Mouse (Mus musculus): ENCODE results near the gene 7420426K07Rik. TPM values are rescaled to one million over a fixed set of nuclear protein-coding genes. Genes with fewer than 3 reads are reported as not detected.

7420426K07Rik gene
- not detected in 2 replicates for polyA plus RNA-seq (2014; fragmentation: Nextera tagmentation; extraction: Ambion mirVana)

DNA sequence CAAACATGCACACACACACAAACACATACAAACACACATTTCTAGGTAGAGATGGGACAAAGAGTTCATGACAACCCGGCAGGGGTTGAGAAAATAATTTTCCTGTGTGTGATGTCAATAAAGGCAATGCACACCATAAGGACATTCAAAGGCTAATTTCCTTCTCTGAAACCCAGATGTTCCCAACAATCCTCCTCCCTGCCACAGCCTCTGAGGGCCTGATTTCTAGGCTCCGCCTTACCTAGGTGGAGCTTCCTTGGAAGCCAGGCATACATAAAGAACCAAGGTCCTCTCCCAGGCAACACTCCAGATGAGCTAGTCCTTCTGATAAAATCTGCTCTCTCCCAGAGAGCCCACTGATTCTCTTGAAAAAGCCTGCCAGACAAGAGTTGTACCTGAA, at the start of gene 7420426K07Rik:
Gene 7420426K07Rik (plus strand): TSS at position 301 of the 400 bp plus-strand sequence.
- Histone ChIP-seq H3K4me2 (no peak within 1 kb of the TSS), H3K27ac (ENCODE audit: low read depth, low read length) (no peak within 1 kb of the TSS), H3K36me3 (ENCODE audit: control insufficient read depth, insufficient read depth, low read length) (no peaks in the 10 kb centered on the region), H3K4me1 (replicated peaks; ENCODE audit: control insufficient read depth, insufficient read depth, low read length) (no peaks in the 10 kb centered on the region), H3K9ac (ENCODE audit: low read depth, low read length) (no peak within 1 kb of the TSS), H3K9me3 (ENCODE audit: control insufficient read depth, low read length) (no peaks in the 10 kb centered on the region; the same call in 1 of the 2 replicates), H3K27me3 (replicated peaks; ENCODE audit: control insufficient read depth, insufficient read depth, low read length) (no peaks in the 10 kb centered on the region), H3K4me3 (ENCODE audit: low read depth, low read length) (no peak within 1 kb of the TSS)
- no peak for DNase-seq (ENCODE audit: low spot score)
- no peak for ATAC-seq (replicated peaks; ENCODE audit: low FRiP score)
- WGBS, result 95% methylated on average over 2 of the region's 2 CpGs

DNA sequence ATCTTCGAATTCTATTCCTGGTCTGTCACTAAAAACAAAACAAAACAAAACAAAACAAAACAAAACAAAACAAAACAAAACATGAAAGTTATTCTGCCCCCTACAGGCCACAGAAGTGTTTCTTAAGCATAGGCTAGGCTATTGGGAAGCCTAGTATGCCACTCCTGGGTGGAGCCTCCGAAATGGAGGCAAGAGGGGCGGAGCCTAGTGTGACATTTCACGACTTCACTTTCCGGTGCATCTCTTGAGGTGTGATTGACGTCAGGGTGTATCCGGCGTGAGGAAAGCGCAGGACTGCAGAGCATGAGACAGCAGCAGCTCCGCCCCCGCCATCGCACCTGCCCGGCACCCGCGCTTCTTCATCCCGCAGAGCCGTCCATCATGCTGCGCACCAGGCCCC, 46.7 kb upstream of the 7420426K07Rik start, which contains the start of gene Prr23a2:
Gene Prr23a2 (plus strand): TSS at position 285 of the 400 bp plus-strand sequence.
- no peak within 1 kb of the TSS for H3K4me2 ChIP-seq

DNA sequence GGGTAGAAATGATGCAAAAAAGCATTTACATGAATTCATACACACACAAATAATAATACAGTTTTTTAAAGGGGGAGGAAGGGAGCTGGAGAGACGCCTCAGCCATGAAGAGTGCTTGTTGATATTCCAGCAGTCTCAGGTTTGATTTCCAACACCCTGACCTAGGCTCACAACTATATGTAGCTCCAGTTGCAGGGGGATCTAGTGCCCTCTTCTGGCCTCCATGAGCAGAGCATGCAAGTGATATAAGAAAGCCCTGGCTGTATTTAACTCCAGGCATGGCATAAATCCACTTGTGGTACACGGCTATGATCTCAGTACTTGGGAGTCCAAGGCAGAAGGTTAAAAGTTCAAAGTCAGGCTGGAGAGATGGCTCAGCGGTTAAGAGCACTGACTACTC, 39.5 kb upstream of the 7420426K07Rik start:
- Histone ChIP-seq H3K9ac (ENCODE audit: low read depth, low read length) (no peak overlapping the region), H3K9me3 (ENCODE audit: control insufficient read depth, low read length) (no peaks in the 10 kb centered on the region), H3K4me3 (ENCODE audit: low read depth, low read length) (no peak overlapping the region), H3K4me1 (replicated peaks; ENCODE audit: control insufficient read depth, insufficient read depth, low read length) (no peaks in the 10 kb centered on the region), H3K27ac (ENCODE audit: low read depth, low read length) (no peak overlapping the region), H3K36me3 (ENCODE audit: control insufficient read depth, insufficient read depth, low read length) (no peaks in the 10 kb centered on the region), H3K4me2 (no peak overlapping the region), H3K27me3 (replicated peaks; ENCODE audit: control insufficient read depth, insufficient read depth, low read length) (peaks cover 7% of the 10 kb centered on the region)
- no peak for DNase-seq (ENCODE audit: low spot score)
- WGBS, result 60% methylated on average over 3 of the region's 3 CpGs
- ATAC-seq (replicated peaks; ENCODE audit: low FRiP score), result no peak

More for the DNA sequence above, 46.7 kb upstream of the 7420426K07Rik start, which contains the start of gene Prr23a2:
- no peaks in the 10 kb centered on the region for H3K9me3 ChIP-seq (ENCODE audit: control insufficient read depth, low read length)
- no peaks in the 10 kb centered on the region for H3K4me1 ChIP-seq (replicated peaks; ENCODE audit: control insufficient read depth, insufficient read depth, low read length)
- no peak within 1 kb of the TSS for H3K9ac ChIP-seq (ENCODE audit: low read depth, low read length)
- no peak for DNase-seq (ENCODE audit: low spot score)
- no peaks in the 10 kb centered on the region for H3K27me3 ChIP-seq (replicated peaks; ENCODE audit: control insufficient read depth, insufficient read depth, low read length)
- no peak; the same call in 1 of the 2 replicates for ATAC-seq (replicated peaks; ENCODE audit: low FRiP score)
- no peak within 1 kb of the TSS for H3K27ac ChIP-seq (ENCODE audit: low read depth, low read length)
- no peaks in the 10 kb centered on the region for H3K36me3 ChIP-seq (ENCODE audit: control insufficient read depth, insufficient read depth, low read length)
- H3K4me3 ChIP-seq (ENCODE audit: low read depth, low read length), result no peak within 1 kb of the TSS
- 55% methylated on average over 18 of the region's 18 CpGs for WGBS

DNA sequence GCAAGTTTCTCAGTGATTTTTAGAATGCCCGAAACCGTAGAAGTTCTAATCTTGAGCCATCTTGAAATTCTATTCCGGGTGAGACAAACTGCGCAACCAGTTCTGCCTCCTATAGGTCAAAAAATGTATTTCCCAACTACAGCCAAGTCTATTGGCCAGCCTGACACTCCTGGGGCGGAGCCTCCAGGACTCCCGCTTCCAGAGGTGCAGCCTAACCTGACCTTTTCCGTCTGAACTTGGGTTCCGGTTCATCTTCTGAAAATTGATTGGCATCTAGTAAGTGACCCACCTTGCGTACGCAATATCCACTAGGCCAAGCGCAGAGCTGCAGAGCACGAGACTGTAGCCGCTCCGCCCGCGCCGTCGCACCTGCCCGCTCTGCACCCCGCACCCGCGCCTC, 38.3 kb upstream of the 7420426K07Rik start, which contains the start of gene Prr23a3:
Gene Prr23a3 (plus strand): TSS at position 197 of the 400 bp plus-strand sequence.
- DNase-seq (ENCODE audit: low spot score) (no peak), ATAC-seq (replicated peaks; ENCODE audit: low FRiP score) (no peak)
- H3K27me3 ChIP-seq (replicated peaks; ENCODE audit: control insufficient read depth, insufficient read depth, low read length), result peaks cover 7% of the 10 kb centered on the region
- H3K4me2 ChIP-seq, result no peak within 1 kb of the TSS
- H3K27ac ChIP-seq (ENCODE audit: low read depth, low read length), result no peak within 1 kb of the TSS
- H3K9me3 ChIP-seq (ENCODE audit: control insufficient read depth, low read length), result no peaks in the 10 kb centered on the region
- H3K4me1 ChIP-seq (replicated peaks; ENCODE audit: control insufficient read depth, insufficient read depth, low read length), result no peaks in the 10 kb centered on the region
- no peak within 1 kb of the TSS for H3K9ac ChIP-seq (ENCODE audit: low read depth, low read length)
- 35% methylated on average over 22 of the region's 22 CpGs for WGBS
- H3K4me3 ChIP-seq (ENCODE audit: low read depth, low read length), result no peak within 1 kb of the TSS
- no peaks in the 10 kb centered on the region for H3K36me3 ChIP-seq (ENCODE audit: control insufficient read depth, insufficient read depth, low read length)

DNA sequence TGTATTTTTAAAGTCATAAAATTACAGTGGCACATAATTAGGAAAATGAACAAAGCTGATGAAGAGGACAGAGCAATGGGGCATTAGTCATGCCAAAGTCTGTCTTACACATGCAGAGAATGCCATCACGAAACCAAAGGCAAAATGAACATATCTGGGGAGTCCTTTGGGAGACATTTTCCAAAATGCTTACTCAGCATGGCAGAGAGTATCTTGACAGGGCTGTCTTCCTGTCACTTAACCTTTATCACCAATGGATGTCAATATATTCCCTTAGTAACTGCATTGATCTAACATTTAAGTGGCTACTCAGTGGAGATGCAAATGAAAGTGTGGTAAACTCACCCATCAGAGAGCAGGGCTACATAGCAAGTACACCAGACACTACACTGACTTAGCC, 1.4 kb upstream of the 7420426K07Rik start:
- H3K27ac ChIP-seq (ENCODE audit: low read depth, low read length), result no peak overlapping the region
- no peak overlapping the region for H3K9ac ChIP-seq (ENCODE audit: low read depth, low read length)
- 64% methylated on average over 1 of the region's 1 CpGs for WGBS
- H3K4me1 ChIP-seq (replicated peaks; ENCODE audit: control insufficient read depth, insufficient read depth, low read length), result no peaks in the 10 kb centered on the region
- H3K4me3 ChIP-seq (ENCODE audit: low read depth, low read length), result no peak overlapping the region
- no peaks in the 10 kb centered on the region for H3K27me3 ChIP-seq (replicated peaks; ENCODE audit: control insufficient read depth, insufficient read depth, low read length)
- H3K9me3 ChIP-seq (ENCODE audit: control insufficient read depth, low read length), result peaks cover 5% of the 10 kb centered on the region; the same call in 1 of the 2 replicates
- no peaks in the 10 kb centered on the region for H3K36me3 ChIP-seq (ENCODE audit: control insufficient read depth, insufficient read depth, low read length)
- H3K4me2 ChIP-seq, result no peak overlapping the region
- ATAC-seq (replicated peaks; ENCODE audit: low FRiP score) (no peak), DNase-seq (ENCODE audit: low spot score) (no peak)

DNA sequence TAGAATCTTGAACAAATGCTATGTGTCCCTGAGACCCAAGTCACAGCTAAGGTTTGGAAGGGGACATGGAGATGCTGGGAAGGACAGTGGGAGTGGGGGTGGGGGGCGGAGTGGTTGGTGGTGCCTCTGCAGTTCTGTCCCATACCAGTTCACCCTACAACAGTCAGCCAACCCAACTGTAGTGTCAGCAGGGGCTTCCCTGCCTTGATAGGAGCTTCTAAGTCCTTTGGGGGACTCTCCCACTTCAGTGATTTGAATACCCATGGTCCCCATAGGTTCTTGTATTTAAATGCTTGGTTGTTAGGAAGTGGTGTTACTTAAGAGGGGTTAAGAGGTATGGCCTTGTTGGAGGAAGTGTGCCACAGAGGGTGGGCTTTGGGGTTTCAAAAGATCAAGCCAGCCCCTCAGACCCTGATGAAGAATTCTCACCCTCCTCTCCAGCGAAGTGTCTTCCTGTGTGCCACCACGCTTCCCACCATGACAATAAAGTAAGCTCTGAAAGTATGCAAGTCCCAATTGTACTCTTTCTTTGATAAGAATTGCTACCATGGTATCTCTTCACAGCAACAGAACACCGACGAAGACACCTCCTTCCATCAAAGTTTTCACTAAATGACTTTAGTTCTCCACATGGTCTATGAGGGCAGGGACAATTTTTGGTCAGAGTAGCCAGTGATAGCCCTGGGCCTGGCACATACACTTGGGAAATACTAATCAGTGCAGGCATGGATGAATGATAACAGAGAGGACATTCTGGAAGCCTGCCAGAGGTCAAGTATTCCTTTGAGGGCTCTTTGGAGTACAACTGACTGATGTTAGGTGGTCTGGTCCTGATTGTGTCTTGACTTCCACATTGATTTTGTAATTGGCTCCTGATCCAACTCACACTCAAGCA, 18.0 kb downstream of the 7420426K07Rik start:
- no peak overlapping the region for H3K27ac ChIP-seq (ENCODE audit: low read depth, low read length)
- WGBS, result 76% methylated on average over 5 of the region's 5 CpGs
- no peak for DNase-seq (ENCODE audit: low spot score)

DNA sequence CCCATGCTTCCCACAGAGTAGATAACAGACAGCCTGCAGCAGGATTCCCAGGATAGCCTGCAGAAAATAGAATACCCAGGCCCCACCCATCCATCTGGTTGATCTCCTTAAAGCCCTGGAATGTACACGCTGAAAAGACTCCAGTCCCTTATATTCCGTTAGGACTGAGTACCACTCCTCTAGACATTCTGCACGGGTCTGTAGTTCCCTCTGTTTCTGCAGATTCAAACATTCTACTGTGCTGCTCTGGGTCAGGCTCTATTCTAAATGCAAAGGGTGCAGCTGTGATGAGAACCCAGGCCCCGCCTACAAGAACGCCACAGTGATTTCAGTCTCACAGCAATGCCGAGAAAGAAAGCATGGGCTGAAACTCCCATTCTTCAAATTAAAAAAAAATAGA, 20.2 kb downstream of the 7420426K07Rik start:
- no peak overlapping the region for H3K27ac ChIP-seq (ENCODE audit: low read depth, low read length)
- H3K9ac ChIP-seq (ENCODE audit: low read depth, low read length), result no peak overlapping the region
- WGBS, result 39% methylated on average over 6 of the region's 6 CpGs
- no peaks in the 10 kb centered on the region for H3K36me3 ChIP-seq (ENCODE audit: control insufficient read depth, insufficient read depth, low read length)
- no peak for ATAC-seq (replicated peaks; ENCODE audit: low FRiP score)
- no peak overlapping the region for H3K4me2 ChIP-seq
- no peaks in the 10 kb centered on the region for H3K27me3 ChIP-seq (replicated peaks; ENCODE audit: control insufficient read depth, insufficient read depth, low read length)
- H3K4me1 ChIP-seq (replicated peaks; ENCODE audit: control insufficient read depth, insufficient read depth, low read length), result no peaks in the 10 kb centered on the region
- no peak for DNase-seq (ENCODE audit: low spot score)
- no peak overlapping the region for H3K4me3 ChIP-seq (ENCODE audit: low read depth, low read length)
- H3K9me3 ChIP-seq (ENCODE audit: control insufficient read depth, low read length), result no peaks in the 10 kb centered on the region

More for the DNA sequence above, 18.0 kb downstream of the 7420426K07Rik start:
- Histone ChIP-seq H3K4me1 (replicated peaks; ENCODE audit: control insufficient read depth, insufficient read depth, low read length) (no peaks in the 10 kb centered on the region), H3K9ac (ENCODE audit: low read depth, low read length) (no peak overlapping the region), H3K9me3 (ENCODE audit: control insufficient read depth, low read length) (no peaks in the 10 kb centered on the region), H3K4me2 (no peak overlapping the region), H3K4me3 (ENCODE audit: low read depth, low read length) (no peak overlapping the region), H3K36me3 (ENCODE audit: control insufficient read depth, insufficient read depth, low read length) (no peaks in the 10 kb centered on the region), H3K27me3 (replicated peaks; ENCODE audit: control insufficient read depth, insufficient read depth, low read length) (no peaks in the 10 kb centered on the region)
- no peak for ATAC-seq (replicated peaks; ENCODE audit: low FRiP score)

DNA sequence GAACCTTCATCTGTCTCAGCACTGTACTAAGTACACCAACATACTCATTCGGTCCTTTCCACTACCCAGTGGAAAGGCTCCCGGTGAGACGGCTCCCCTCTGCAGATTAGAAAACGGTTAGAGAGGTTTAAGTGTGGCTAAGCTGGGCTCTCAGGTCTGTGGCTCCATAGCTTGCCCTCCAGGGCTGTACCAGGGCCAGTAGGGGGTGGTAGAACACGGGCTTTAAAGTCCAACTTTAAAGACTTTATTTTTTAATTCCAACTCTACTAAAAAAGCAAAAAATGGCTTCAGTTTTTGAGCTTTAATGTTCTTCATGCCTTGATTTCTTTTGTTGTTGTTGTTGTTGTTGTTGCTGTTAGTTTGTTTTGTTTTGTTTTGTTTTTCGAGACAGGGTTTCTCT, 21.3 kb downstream of the 7420426K07Rik start:
- WGBS, result 57% methylated on average over 6 of the region's 6 CpGs
- Histone ChIP-seq H3K9ac (ENCODE audit: low read depth, low read length) (no peak overlapping the region), H3K4me1 (replicated peaks; ENCODE audit: control insufficient read depth, insufficient read depth, low read length) (no peaks in the 10 kb centered on the region), H3K9me3 (ENCODE audit: control insufficient read depth, low read length) (no peaks in the 10 kb centered on the region), H3K4me2 (no peak overlapping the region), H3K36me3 (ENCODE audit: control insufficient read depth, insufficient read depth, low read length) (no peaks in the 10 kb centered on the region), H3K27me3 (replicated peaks; ENCODE audit: control insufficient read depth, insufficient read depth, low read length) (no peaks in the 10 kb centered on the region), H3K27ac (ENCODE audit: low read depth, low read length) (no peak overlapping the region), H3K4me3 (ENCODE audit: low read depth, low read length) (no peak overlapping the region)
- DNase-seq (ENCODE audit: low spot score) (no peak), ATAC-seq (replicated peaks; ENCODE audit: low FRiP score) (no peak)

Measured in liver, embryonic 11.5 days (tissue).